Mouse (Mus musculus): ENCODE measurements around the gene Fosb. TPM values are rescaled to one million over a fixed set of nuclear protein-coding genes. Genes with fewer than 3 reads are reported as not detected.
"Not testable (repeated sequence)": the region's sequence is repeated elsewhere in the genome, so short reads cannot be mapped to it uniquely, and the experiment has no call there.

The Fosb gene
- total and polyA plus RNA-seq, 2 experiments, result 0.06 to 0.09 TPM

DNA sequence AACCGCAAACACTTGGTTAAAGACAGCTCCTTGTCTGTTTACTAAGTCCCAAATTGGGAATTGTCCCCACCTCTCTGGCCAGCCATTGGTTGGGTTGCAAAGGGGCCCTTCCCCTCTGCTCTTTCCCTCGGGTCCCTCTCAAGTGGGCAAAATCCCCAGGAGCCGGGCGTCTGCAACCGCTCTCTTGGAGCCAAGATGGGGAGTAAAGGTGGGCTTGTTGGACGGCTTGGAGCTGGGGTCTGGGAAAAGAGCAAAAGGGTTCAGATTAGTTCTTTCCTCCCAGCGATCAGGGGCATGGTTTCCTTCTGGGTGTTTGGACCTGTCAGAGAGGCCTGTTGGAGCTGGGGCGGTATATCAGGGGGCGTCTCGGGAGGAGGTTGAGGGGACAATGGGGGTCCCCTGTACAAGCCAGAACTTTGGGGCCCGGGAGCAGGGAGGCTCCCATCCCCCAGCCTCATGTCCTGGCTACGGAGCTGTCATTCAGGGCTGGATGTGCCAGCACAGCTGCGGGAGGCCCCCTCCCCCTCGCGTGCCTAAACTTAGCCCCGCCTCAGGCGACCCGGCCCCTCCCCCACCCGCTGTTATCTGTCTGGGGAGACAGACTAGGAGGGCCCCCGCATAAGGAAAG is 18.8 kb downstream of the Fosb start:
- Histone ChIP-seq H3K4me1 (ENCODE audit: control insufficient read depth, insufficient read depth, low read length) (no peaks in the 10 kb centered on the region), H3K27me3 (ENCODE audit: control insufficient read depth, insufficient read depth, low read length) (no peaks in the 10 kb centered on the region), H3K36me3 (ENCODE audit: control insufficient read depth, insufficient read depth, low read length) (no peaks in the 10 kb centered on the region), H3K79me2 (ENCODE audit: control insufficient read depth, insufficient read depth, low read length) (no peaks in the 10 kb centered on the region), H3K27ac (replicated peaks; ENCODE audit: insufficient read depth, low read depth, low read length) (no peak overlapping the region), H3K9ac (ENCODE audit: low read depth, low read length) (no peak overlapping the region), H3K4me3 (ENCODE audit: insufficient read depth, low read depth, low read length) (peak overlapping the region; percentile 30)
- no peak for DNase-seq (ENCODE audit: extremely low read depth, low read depth, low spot score)
- TF ChIP-seq POLR2A (IDR thresholded peaks at IDR 0.05; ENCODE audit: extremely low read depth, insufficient read depth, low read length) (no peak), CTCF (IDR thresholded peaks at IDR 0.05; ENCODE audit: low read depth, low read length) (no peak)
- 6% methylated on average over 20 of the region's 20 CpGs for WGBS

- no peaks in the 10 kb centered on the region for H3K36me3 ChIP-seq (ENCODE audit: control insufficient read depth, insufficient read depth, low read length)
- no peak for DNase-seq (ENCODE audit: extremely low read depth, low read depth, low spot score)
- H3K27me3 ChIP-seq (ENCODE audit: control insufficient read depth, insufficient read depth, low read length), result peaks cover under 1% of the 10 kb centered on the region
- no peak overlapping the region for H3K27ac ChIP-seq (replicated peaks; ENCODE audit: insufficient read depth, low read depth, low read length)
- H3K79me2 ChIP-seq (ENCODE audit: control insufficient read depth, insufficient read depth, low read length), result no peaks in the 10 kb centered on the region
- no peak overlapping the region for H3K4me3 ChIP-seq (ENCODE audit: insufficient read depth, low read depth, low read length)
- no peaks in the 10 kb centered on the region for H3K4me1 ChIP-seq (ENCODE audit: control insufficient read depth, insufficient read depth, low read length)
- no peak overlapping the region for H3K9ac ChIP-seq (ENCODE audit: low read depth, low read length)
- WGBS, result 23% methylated on average over 4 of the region's 4 CpGs
- peak; percentile 65 for TF ChIP-seq CTCF (IDR thresholded peaks at IDR 0.05; ENCODE audit: low read depth, low read length)
- no peak for TF ChIP-seq POLR2A (IDR thresholded peaks at IDR 0.05; ENCODE audit: extremely low read depth, insufficient read depth, low read length)
Observed at GRCm38 (mm10) chr7:19284763-19285162, 25.1 kb downstream of the Fosb start.

DNA sequence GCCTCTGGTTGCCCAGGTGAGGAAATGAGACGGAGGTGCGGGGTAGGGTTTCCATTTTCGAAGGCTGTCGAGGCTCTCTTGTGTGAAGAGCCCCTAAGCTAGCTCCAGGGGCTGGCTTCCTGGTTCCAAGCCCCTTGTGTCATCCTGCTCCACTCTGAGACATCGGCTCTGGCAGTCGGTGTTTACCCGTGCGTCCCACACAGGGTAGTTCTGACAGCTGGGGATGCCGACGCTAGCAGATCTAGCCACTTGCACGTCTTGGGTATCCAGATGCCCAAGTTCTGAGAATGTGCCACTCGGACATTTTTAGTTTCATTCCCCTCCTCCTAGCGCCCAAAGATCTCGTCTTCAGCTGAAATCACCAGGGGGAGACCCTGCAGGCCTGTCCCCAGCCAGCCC is 26.4 kb downstream of the Fosb start:
- WGBS, result 33% methylated on average over 14 of the region's 14 CpGs
- Histone ChIP-seq H3K27ac (replicated peaks; ENCODE audit: insufficient read depth, low read depth, low read length) (no peak overlapping the region), H3K36me3 (ENCODE audit: control insufficient read depth, insufficient read depth, low read length) (no peaks in the 10 kb centered on the region), H3K79me2 (ENCODE audit: control insufficient read depth, insufficient read depth, low read length) (no peaks in the 10 kb centered on the region), H3K9ac (ENCODE audit: low read depth, low read length) (no peak overlapping the region), H3K4me3 (ENCODE audit: insufficient read depth, low read depth, low read length) (no peak overlapping the region), H3K4me1 (ENCODE audit: control insufficient read depth, insufficient read depth, low read length) (no peaks in the 10 kb centered on the region), H3K27me3 (ENCODE audit: control insufficient read depth, insufficient read depth, low read length) (peaks cover 8% of the 10 kb centered on the region)
- no peak for TF ChIP-seq POLR2A (IDR thresholded peaks at IDR 0.05; ENCODE audit: extremely low read depth, insufficient read depth, low read length)
- TF ChIP-seq CTCF (IDR thresholded peaks at IDR 0.05; ENCODE audit: low read depth, low read length), result no peak
- no peak for DNase-seq (ENCODE audit: extremely low read depth, low read depth, low spot score)

- Histone ChIP-seq H3K79me2 (ENCODE audit: control insufficient read depth, insufficient read depth, low read length) (no peaks in the 10 kb centered on the region), H3K27me3 (ENCODE audit: control insufficient read depth, insufficient read depth, low read length) (peaks cover 8% of the 10 kb centered on the region), H3K9ac (ENCODE audit: low read depth, low read length) (no peak overlapping the region), H3K36me3 (ENCODE audit: control insufficient read depth, insufficient read depth, low read length) (no peaks in the 10 kb centered on the region), H3K27ac (replicated peaks; ENCODE audit: insufficient read depth, low read depth, low read length) (no peak overlapping the region), H3K4me1 (ENCODE audit: control insufficient read depth, insufficient read depth, low read length) (no peaks in the 10 kb centered on the region), H3K4me3 (ENCODE audit: insufficient read depth, low read depth, low read length) (peak overlapping the region; percentile 48)
- TF ChIP-seq POLR2A (IDR thresholded peaks at IDR 0.05; ENCODE audit: extremely low read depth, insufficient read depth, low read length) (no peak), CTCF (IDR thresholded peaks at IDR 0.05; ENCODE audit: low read depth, low read length) (no peak)
- DNase-seq (ENCODE audit: extremely low read depth, low read depth, low spot score), result no peak
- 2% methylated on average over 32 of the region's 35 CpGs for WGBS
Observed at GRCm38 (mm10) chr7:19282791-19283405, 27.0 kb downstream of the Fosb start.

GRCm38 (mm10) chr7:19282385-19282784 is 27.5 kb downstream of the Fosb start, which contains the start of gene Rtn2:
Gene Rtn2 (plus strand): TSS chr7:19282624.
- no peaks in the 10 kb centered on the region for H3K36me3 ChIP-seq (ENCODE audit: control insufficient read depth, insufficient read depth, low read length)
- no peaks in the 10 kb centered on the region for H3K4me1 ChIP-seq (ENCODE audit: control insufficient read depth, insufficient read depth, low read length)
- DNase-seq (ENCODE audit: extremely low read depth, low read depth, low spot score), result peak; percentile 62
- 1% methylated on average over 37 of the region's 37 CpGs for WGBS
- H3K9ac ChIP-seq (ENCODE audit: low read depth, low read length), result no peak within 1 kb of the TSS
- H3K27me3 ChIP-seq (ENCODE audit: control insufficient read depth, insufficient read depth, low read length), result peaks cover 8% of the 10 kb centered on the region
- TF ChIP-seq POLR2A (IDR thresholded peaks at IDR 0.05; ENCODE audit: extremely low read depth, insufficient read depth, low read length) (no peak), CTCF (IDR thresholded peaks at IDR 0.05; ENCODE audit: low read depth, low read length) (no peak)
- H3K27ac ChIP-seq (replicated peaks; ENCODE audit: insufficient read depth, low read depth, low read length), result no peak within 1 kb of the TSS
- H3K79me2 ChIP-seq (ENCODE audit: control insufficient read depth, insufficient read depth, low read length), result no peaks in the 10 kb centered on the region
- peak within 1 kb of the TSS; percentile 48 for H3K4me3 ChIP-seq (ENCODE audit: insufficient read depth, low read depth, low read length)

DNA sequence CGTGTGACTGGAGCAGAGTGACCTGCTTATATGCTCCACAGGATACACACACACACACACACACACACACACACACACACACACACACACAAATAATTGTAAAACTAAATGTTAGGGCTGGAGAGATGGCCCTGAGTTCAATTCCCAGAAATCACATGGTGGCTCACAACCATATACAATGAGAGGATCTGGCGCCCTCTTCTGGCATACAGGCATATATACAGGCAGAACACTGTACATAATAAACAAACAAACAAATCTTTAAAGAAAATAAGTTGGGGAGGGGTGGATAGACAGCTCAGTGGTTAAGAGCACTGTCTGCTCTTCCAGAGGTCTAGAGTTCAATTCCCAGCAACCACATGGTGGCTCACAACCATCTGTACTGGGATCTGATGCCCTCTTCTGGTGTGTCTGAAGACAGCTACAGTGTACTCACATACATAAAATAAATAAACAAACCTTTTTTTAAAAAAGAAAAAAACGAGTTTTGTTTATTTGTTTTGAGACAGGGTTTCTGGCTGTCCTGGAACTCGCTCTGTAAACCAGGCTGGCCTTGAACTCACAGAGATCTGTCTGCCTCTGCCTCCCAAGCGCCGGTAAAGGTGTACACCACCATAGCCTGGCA is 28.1 kb downstream of the Fosb start:
- not testable (repeated sequence) for H3K27ac ChIP-seq (replicated peaks; ENCODE audit: insufficient read depth, low read depth, low read length); H3K4me3 ChIP-seq (ENCODE audit: insufficient read depth, low read depth, low read length); H3K9ac ChIP-seq (ENCODE audit: low read depth, low read length); H3K79me2 ChIP-seq (ENCODE audit: control insufficient read depth, insufficient read depth, low read length); H3K4me1 ChIP-seq (ENCODE audit: control insufficient read depth, insufficient read depth, low read length); H3K36me3 ChIP-seq (ENCODE audit: control insufficient read depth, insufficient read depth, low read length); H3K27me3 ChIP-seq (ENCODE audit: control insufficient read depth, insufficient read depth, low read length)
- 25% methylated on average over 6 of the region's 6 CpGs for WGBS
- peak; percentile 28 for DNase-seq (ENCODE audit: extremely low read depth, low read depth, low spot score)

Data from liver, adult 2 months (tissue).